Mouse (Mus musculus): ENCODE results near the gene Dnah3.

Dnah3 gene

GRCm38 (mm10) chr7:120095180-120095579 is at the start of gene Dnah3:
TSS of gene Dnah3 (minus strand) at chr7:120095280.
- no peak for DNase-seq (ENCODE audit: low spot score)

- DNase-seq (ENCODE audit: low spot score), result no peak
Measured at GRCm38 (mm10) chr7:120142743-120143142, 47.7 kb upstream of the Dnah3 start.

- no peak for DNase-seq (ENCODE audit: low spot score)
Measured at GRCm38 (mm10) chr7:120128951-120129350, 33.9 kb upstream of the Dnah3 start.

- no peak for DNase-seq (ENCODE audit: low spot score)
Measured at GRCm38 (mm10) chr7:120127686-120128059, 32.6 kb upstream of the Dnah3 start.

- no peak for DNase-seq (ENCODE audit: low spot score)
Measured at GRCm38 (mm10) chr7:120126976-120127685, 32.1 kb upstream of the Dnah3 start.

- peak; percentile 83 for DNase-seq (ENCODE audit: low spot score)
Measured at GRCm38 (mm10) chr7:120124844-120125243, 29.8 kb upstream of the Dnah3 start.

GRCm38 (mm10) chr7:120123776-120124175 is 28.7 kb upstream of the Dnah3 start:
- DNase-seq (ENCODE audit: low spot score), result no peak

GRCm38 (mm10) chr7:120117529-120117928 is 22.4 kb upstream of the Dnah3 start:
- peak; percentile 88 for DNase-seq (ENCODE audit: low spot score)

- DNase-seq (ENCODE audit: low spot score), result no peak
Measured at GRCm38 (mm10) chr7:120116976-120117375, 21.9 kb upstream of the Dnah3 start.

- no peak for DNase-seq (ENCODE audit: low spot score)
Measured at GRCm38 (mm10) chr7:120109676-120110075, 14.6 kb upstream of the Dnah3 start.

- DNase-seq (ENCODE audit: low spot score), result no peak
Measured at GRCm38 (mm10) chr7:120106356-120106755, 11.3 kb upstream of the Dnah3 start.

GRCm38 (mm10) chr7:120104975-120105374 is 9.9 kb upstream of the Dnah3 start:
- peak; percentile 63 for DNase-seq (ENCODE audit: low spot score)

GRCm38 (mm10) chr7:120103019-120103567 is 8.0 kb upstream of the Dnah3 start:
- peak; percentile 55 for DNase-seq (ENCODE audit: low spot score)

- DNase-seq (ENCODE audit: low spot score), result peak; percentile 90
Measured at GRCm38 (mm10) chr7:120102164-120102972, 7.3 kb upstream of the Dnah3 start, which contains the start of gene Tmem159. TSS of gene Tmem159 (plus strand) at chr7:120102353.

- DNase-seq (ENCODE audit: low spot score), result peak; percentile 63
Measured at GRCm38 (mm10) chr7:120098403-120098802, 3.3 kb upstream of the Dnah3 start.

GRCm38 (mm10) chr7:120097845-120098244 is 2.8 kb upstream of the Dnah3 start:
- peak; percentile 70 for DNase-seq (ENCODE audit: low spot score)

- no peak for DNase-seq (ENCODE audit: low spot score)
Measured at GRCm38 (mm10) chr7:120094216-120094615, 864 bp downstream of the Dnah3 start.

- no peak for DNase-seq (ENCODE audit: low spot score)
Measured at GRCm38 (mm10) chr7:120093033-120093432, 2.0 kb downstream of the Dnah3 start.

GRCm38 (mm10) chr7:120080177-120080576 is 14.9 kb downstream of the Dnah3 start:
- no peak for DNase-seq (ENCODE audit: low spot score)

GRCm38 (mm10) chr7:120069164-120069563 is 25.9 kb downstream of the Dnah3 start:
- DNase-seq (ENCODE audit: low spot score), result peak; percentile 13

- DNase-seq (ENCODE audit: low spot score), result no peak
Measured at GRCm38 (mm10) chr7:120068114-120068513, 27.0 kb downstream of the Dnah3 start.

GRCm38 (mm10) chr7:120064045-120064444 is 31.0 kb downstream of the Dnah3 start:
- DNase-seq (ENCODE audit: low spot score), result no peak

GRCm38 (mm10) chr7:120055479-120055878 is 39.6 kb downstream of the Dnah3 start:
- DNase-seq (ENCODE audit: low spot score), result no peak

Data from MN1 (cell line).